Mouse (Mus musculus) cerebellum, postnatal 36 days (tissue): ENCODE results near the gene Nceh1.
"Not testable (repeated sequence)": the region's sequence is repeated elsewhere in the genome, so short reads cannot be mapped to it uniquely, and the experiment has no call there.

Experiments
- DNase-seq, 2 experiments: peaks; one replicate each; pipeline ENCODE4 v3.0.0; 2021 to 2022; ENCODE audit warnings: mixed read lengths in 2 of 2

Gene Nceh1

GRCm38 (mm10) chr3:27285072-27285471 is 102.3 kb downstream of the Nceh1 start:
- DNase-seq: no peak

GRCm38 (mm10) chr3:27288301-27288700 is 105.5 kb downstream of the Nceh1 start:
- DNase-seq: no peak

GRCm38 (mm10) chr3:27288909-27289308 is 106.1 kb downstream of the Nceh1 start:
- DNase-seq: no peak

GRCm38 (mm10) chr3:27290285-27290684 is 107.5 kb downstream of the Nceh1 start:
- DNase-seq: no peak

GRCm38 (mm10) chr3:27290945-27291344 is 108.2 kb downstream of the Nceh1 start:
- not testable (repeated sequence) for DNase-seq

- DNase-seq: not testable (repeated sequence)
Observed at GRCm38 (mm10) chr3:27291411-27291810, 108.6 kb downstream of the Nceh1 start.

- no peak for DNase-seq
Observed at GRCm38 (mm10) chr3:27293645-27294385, 111.0 kb downstream of the Nceh1 start.

GRCm38 (mm10) chr3:27300451-27300850 is 117.7 kb downstream of the Nceh1 start:
- no peak for DNase-seq

DNA sequence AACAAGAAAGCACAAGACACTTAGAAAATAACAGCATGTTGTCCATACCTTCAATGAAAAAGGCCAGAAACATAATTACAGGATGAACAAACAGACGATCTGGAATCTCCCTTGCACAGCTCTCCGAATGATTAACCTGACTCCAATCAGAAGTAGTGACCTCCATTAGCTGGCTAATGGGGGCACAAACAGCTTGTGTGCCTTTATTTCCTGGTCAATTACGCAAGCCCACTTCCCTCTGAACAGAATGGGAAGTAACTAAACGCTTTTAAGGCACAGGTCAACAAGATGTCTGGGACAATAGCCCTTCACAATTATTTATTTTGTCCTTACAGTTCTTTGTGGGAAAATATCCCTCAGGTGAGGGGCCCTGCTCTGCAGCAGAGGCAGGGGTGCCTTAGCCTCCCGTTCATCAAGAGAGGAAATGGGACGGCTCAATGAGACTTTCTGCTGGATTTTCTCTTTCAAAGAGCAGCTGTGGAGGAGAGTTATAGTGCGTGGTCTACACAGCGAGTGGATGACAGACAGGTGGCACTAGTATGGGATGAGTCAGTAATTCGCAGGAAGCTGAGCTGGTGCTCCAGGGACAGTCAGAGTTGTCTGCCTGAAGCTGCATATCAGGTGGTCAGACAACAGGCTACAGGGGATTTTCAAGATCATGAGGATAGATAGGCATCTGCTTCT is 119.7 kb downstream of the Nceh1 start:
- no peak for DNase-seq

- no peak for DNase-seq
Observed at GRCm38 (mm10) chr3:27306815-27307214, 124.0 kb downstream of the Nceh1 start.

- DNase-seq: no peak
Observed at GRCm38 (mm10) chr3:27310973-27311372, 128.2 kb downstream of the Nceh1 start.

GRCm38 (mm10) chr3:27311475-27311874 is 128.7 kb downstream of the Nceh1 start:
- DNase-seq: no peak

GRCm38 (mm10) chr3:27314506-27315164 is 131.9 kb downstream of the Nceh1 start:
- no peak for DNase-seq

DNA sequence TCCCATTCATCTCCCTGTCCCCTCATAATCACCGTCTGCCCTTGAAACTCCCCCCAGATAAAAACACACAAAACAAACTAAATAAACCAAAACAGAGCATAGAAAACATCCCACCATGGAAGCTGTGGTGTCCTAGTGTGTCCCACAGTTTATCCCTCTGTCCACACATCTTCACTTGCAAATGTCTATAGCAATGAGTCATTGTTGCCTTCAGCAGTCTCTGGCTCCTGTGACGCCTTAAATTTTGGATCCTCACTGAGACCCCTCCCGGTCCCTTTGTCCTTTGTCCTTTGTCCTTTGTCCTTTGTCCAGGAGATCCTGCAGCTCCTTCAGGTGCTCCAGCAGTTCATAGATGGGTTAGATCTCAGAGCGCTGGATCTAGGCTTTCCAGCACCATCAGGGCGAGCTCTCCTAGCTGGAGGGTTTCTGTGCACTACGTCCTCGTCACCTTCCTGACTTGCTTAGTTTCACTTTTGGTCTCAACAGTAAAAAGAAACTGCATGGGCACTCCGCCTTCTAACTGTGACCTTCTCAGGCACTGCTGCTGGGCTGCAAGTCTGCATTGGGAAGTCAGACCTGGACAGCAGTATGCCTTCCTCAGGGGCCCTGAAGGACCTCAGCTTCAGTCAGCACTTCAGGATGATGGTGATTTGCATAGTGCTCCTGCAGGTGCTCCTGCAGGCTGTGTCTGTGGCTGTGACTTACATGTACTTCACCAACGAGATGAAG is 134.0 kb downstream of the Nceh1 start, which contains the start of gene Tnfsf10:
Gene Tnfsf10 (plus strand): TSS at position 470 of the 729 bp plus-strand sequence.
- no peak for DNase-seq

DNA sequence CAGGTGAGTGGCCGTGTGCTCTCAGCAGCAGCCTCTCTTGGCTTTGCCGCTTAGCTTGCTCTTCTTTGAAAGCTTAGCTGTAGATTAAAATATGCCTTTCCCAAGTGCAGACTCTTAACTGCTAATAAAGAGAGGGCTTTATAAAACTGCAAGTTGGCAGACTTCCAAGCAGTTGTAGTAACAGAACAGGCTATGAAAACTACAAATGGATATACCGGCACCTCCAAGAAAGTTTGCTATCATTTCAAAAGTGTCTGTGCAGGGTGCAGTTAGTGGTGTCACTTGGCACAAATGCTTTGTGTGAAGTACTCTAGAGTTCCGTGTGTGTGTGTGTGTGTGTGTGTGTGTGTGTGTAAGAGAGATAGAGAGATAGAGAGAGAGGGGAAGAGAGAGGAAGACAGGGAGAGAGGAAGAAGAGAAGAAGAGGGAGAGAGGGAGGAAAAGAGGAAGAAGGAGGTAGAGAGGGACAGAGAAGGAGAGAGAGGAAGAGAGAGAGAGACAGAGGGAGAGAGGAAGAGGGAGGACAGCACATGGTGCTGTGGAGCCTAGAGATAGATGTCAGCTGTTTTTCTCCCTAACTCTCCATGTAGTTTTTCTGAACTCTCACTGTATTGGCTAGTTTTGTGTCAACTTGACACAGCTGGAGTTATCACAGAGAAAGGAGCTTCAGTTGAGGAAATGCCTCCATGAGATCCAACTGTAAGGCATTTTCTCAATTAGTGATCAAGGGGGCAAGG is 134.7 kb downstream of the Nceh1 start:
- DNase-seq: no peak

DNA sequence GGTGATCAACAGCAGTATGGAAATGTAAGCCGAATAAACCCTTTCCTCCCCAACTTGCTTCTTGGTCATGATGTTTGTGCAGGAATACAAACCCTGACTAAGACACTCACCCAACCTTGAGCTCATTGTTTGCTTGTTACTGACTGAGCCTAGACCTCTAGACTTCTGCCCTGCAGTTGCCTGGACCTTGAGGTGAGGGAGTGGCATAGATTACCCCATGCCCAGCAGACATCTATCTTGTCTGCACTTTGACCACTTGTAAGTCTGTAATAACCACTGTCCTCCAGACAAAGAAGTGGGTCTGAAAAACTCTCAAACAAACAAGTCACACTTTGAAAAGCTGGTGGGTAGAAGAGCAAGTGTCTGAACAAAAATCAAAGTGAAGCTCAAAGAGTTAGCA is 136.9 kb downstream of the Nceh1 start:
- DNase-seq: no peak

DNA sequence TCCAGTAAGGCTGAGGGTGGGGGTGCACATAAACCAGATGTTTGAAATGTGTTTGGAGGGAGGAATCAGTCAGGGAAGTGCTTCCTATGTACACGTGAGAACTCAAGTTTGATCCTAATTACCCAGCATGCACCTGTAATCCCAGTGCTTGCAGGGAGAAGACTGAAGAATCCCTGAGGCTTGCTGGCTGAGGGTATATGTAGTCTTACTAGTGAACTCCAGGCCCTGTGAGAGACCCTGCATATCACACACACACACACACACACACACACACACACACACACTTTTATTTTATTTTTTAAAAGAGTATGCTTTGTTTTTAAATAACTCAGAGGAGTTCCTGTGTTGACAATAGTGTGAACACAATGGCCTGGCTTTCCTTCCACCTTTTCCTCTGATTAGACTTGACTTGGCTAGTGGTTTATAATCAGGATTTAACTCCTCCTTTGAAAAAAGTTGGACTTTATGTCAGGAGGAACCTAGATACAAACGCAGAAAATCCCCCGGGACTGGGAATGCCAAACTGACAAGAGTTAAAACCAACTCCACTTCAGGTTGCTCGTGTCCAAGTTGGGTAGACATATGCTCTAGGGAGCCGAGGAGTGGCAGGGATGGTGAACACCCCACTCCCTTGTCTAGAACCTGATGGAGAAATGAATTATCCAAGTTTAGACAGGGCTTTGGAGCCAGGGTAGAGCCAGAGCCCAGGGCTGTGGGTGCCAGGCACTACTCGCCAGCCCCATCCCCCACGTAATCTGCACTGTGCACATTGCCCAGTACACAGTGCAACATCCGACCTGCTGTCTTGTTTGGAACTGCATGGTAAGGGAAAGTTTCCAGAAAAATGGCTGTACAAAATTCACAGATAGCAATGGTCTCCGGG is 138.1 kb downstream of the Nceh1 start:
- no peak for DNase-seq

DNA sequence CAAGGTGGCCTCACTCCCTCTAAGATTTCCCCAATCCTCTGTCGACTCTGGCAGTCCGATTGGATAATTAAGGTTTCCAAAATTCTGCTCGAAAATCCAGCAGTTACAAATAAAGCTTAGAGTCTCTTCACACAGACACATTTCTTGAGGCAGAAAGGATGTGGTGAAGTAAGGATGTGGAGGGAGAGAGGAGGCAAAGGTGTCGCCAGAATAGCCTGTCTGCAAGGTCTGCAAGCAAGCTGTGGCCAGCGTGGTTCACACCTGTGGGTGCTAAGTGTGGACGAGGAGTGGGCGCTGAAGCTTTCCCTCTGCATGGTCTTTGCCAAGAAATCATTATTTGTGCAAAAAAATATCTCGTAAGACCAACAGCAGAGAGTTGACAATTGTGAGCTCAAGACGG is 139.8 kb downstream of the Nceh1 start:
- DNase-seq: no peak

DNA sequence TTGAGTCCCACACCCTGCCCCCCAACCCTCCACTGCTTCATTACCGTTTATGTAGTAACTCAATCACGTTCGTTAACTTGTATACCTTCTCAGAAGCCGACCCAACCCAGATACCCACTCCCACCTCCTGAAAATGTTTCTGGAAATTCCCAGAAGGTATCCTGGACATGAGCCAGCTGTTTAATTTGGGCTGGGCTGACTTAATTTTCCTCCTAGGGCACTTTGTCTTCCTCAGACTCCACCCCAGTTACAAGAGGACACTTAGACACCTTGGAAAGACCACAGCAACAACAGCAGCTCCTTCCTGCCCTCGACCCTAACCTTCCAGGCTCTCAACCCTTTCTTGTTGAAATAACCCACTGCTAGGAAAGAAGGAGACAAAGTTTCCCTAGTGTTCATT is 140.8 kb downstream of the Nceh1 start:
- no peak for DNase-seq

DNA sequence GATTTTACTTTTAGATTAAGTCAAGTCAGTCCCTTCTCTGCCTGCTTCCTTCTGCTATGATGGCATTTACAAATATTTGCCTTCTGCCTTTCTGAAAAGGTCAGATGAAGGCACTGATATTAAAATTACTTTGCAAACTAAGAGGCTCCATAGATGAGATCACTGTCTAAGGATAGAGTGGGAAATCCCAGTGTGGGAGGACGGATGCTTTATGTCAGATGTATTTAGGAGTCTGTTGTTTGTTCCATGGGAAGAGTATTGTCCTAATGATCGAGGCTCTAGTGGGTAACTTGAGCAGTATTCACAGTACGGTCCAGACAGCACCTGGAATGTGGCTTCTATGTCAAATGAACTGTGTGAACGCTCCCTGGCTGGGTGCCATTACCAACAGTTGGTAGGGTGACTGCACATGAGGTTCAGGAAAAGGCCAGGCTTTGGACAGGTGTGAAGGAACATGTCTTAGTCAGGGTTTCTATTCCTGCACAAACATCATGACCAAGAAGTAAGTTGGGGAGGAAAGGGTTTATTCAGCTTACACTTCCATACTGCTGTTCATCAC is 143.9 kb downstream of the Nceh1 start:
- no peak for DNase-seq

DNA sequence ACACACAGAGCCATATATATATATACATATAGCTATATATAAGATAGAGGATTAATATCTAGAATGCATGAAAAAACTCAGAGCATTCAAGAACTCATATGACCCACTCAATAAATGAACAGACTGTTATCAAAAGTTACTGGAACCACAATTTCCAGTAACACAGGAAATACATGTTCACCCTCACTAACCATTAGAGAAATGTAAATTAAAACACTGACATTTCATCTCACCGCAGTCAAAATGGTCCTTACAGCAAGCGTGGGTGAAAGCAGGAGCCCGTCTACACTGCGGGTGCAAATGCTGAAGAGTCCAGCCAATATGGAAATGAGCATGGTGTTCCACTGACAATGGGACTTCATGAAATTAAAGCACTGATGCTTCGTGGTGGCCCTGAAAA is 147.9 kb downstream of the Nceh1 start:
- DNase-seq: no peak
